Mouse (Mus musculus): ENCODE measurements around the gene Zfp62. TPM values are rescaled to one million over a fixed set of nuclear protein-coding genes. Genes with fewer than 3 reads are reported as not detected.
A peak's percentile ranks its signal among the peaks of the same experiment; 100 is the strongest.

Gene Zfp62
- polyA plus RNA-seq, 1 experiment from 2014 or later: 11.7 TPM

GRCm38 (mm10) chr11:49232781-49233180, 29.7 kb downstream of the Zfp62 start:
- Histone ChIP-seq H3K27me3 (ENCODE audit: control insufficient read depth, insufficient read depth, low read depth, low read length) (no peaks in the 10 kb centered on the region), H3K9ac (ENCODE audit: low read depth, low read length) (no peak overlapping the region), H3K9me3 (replicated peaks; ENCODE audit: control insufficient read depth, low read length) (no peaks in the 10 kb centered on the region), H3K4me1 (ENCODE audit: control insufficient read depth, low read depth, low read length) (no peaks in the 10 kb centered on the region; the same call in none of the 2 replicates), H3K36me3 (ENCODE audit: control insufficient read depth, insufficient read depth) (no peaks in the 10 kb centered on the region), H3K4me3 (ENCODE audit: low read depth, low read length) (no peak overlapping the region), H3K4me2 (ENCODE audit: low read depth, low read length) (no peak overlapping the region), H3K27ac (ENCODE audit: low read length) (no peak overlapping the region)
- 72% methylated on average over 3 of the region's 3 CpGs for WGBS (ENCODE audit: insufficient replicate concordance)
- ATAC-seq (ENCODE audit: low read depth): no peak

- H3K27ac ChIP-seq (ENCODE audit: low read length): no peak overlapping the region
- H3K4me1 ChIP-seq (ENCODE audit: control insufficient read depth, low read depth, low read length): peaks cover 2% of the 10 kb centered on the region
- H3K4me3 ChIP-seq (ENCODE audit: low read depth, low read length): no peak overlapping the region
- no peaks in the 10 kb centered on the region for H3K36me3 ChIP-seq (ENCODE audit: control insufficient read depth, insufficient read depth)
- no peaks in the 10 kb centered on the region for H3K27me3 ChIP-seq (ENCODE audit: control insufficient read depth, insufficient read depth, low read depth, low read length)
- no peaks in the 10 kb centered on the region for H3K9me3 ChIP-seq (replicated peaks; ENCODE audit: control insufficient read depth, low read length)
- H3K4me2 ChIP-seq (ENCODE audit: low read depth, low read length): no peak overlapping the region
- no peak overlapping the region for H3K9ac ChIP-seq (ENCODE audit: low read depth, low read length)
- 49% methylated on average over 3 of the region's 3 CpGs for WGBS (ENCODE audit: insufficient replicate concordance)
- no peak for ATAC-seq (ENCODE audit: low read depth)
Measured at GRCm38 (mm10) chr11:49235459-49236207, 32.5 kb downstream of the Zfp62 start.

- no peaks in the 10 kb centered on the region for H3K9me3 ChIP-seq (replicated peaks; ENCODE audit: control insufficient read depth, low read length)
- peaks cover 2% of the 10 kb centered on the region for H3K4me1 ChIP-seq (ENCODE audit: control insufficient read depth, low read depth, low read length)
- H3K36me3 ChIP-seq (ENCODE audit: control insufficient read depth, insufficient read depth): no peaks in the 10 kb centered on the region
- no peak overlapping the region for H3K4me2 ChIP-seq (ENCODE audit: low read depth, low read length)
- no peak overlapping the region for H3K27ac ChIP-seq (ENCODE audit: low read length)
- no peak overlapping the region for H3K4me3 ChIP-seq (ENCODE audit: low read depth, low read length)
- no peaks in the 10 kb centered on the region for H3K27me3 ChIP-seq (ENCODE audit: control insufficient read depth, insufficient read depth, low read depth, low read length)
- WGBS (ENCODE audit: insufficient replicate concordance): 55% methylated on average over 1 of the region's 1 CpGs
- H3K9ac ChIP-seq (ENCODE audit: low read depth, low read length): no peak overlapping the region
- no peak for ATAC-seq (ENCODE audit: low read depth)
Measured at GRCm38 (mm10) chr11:49236891-49237290, 33.8 kb downstream of the Zfp62 start.

GRCm38 (mm10) chr11:49237532-49237931, 34.4 kb downstream of the Zfp62 start:
- Histone ChIP-seq H3K4me3 (ENCODE audit: low read depth, low read length) (no peak overlapping the region), H3K36me3 (ENCODE audit: control insufficient read depth, insufficient read depth) (no peaks in the 10 kb centered on the region), H3K27ac (ENCODE audit: low read length) (no peak overlapping the region; the same call in 1 of the 2 replicates), H3K4me1 (ENCODE audit: control insufficient read depth, low read depth, low read length) (peaks cover 2% of the 10 kb centered on the region), H3K9ac (ENCODE audit: low read depth, low read length) (no peak overlapping the region), H3K9me3 (replicated peaks; ENCODE audit: control insufficient read depth, low read length) (no peaks in the 10 kb centered on the region), H3K4me2 (ENCODE audit: low read depth, low read length) (no peak overlapping the region), H3K27me3 (ENCODE audit: control insufficient read depth, insufficient read depth, low read depth, low read length) (no peaks in the 10 kb centered on the region)
- no peak for ATAC-seq (ENCODE audit: low read depth)
- WGBS (ENCODE audit: insufficient replicate concordance): 32% methylated on average over 2 of the region's 2 CpGs

- no peak overlapping the region for H3K27ac ChIP-seq (ENCODE audit: low read length)
- H3K36me3 ChIP-seq (ENCODE audit: control insufficient read depth, insufficient read depth): no peaks in the 10 kb centered on the region
- no peaks in the 10 kb centered on the region for H3K9me3 ChIP-seq (replicated peaks; ENCODE audit: control insufficient read depth, low read length)
- H3K9ac ChIP-seq (ENCODE audit: low read depth, low read length): no peak overlapping the region
- no peak for ATAC-seq (ENCODE audit: low read depth)
- H3K27me3 ChIP-seq (ENCODE audit: control insufficient read depth, insufficient read depth, low read depth, low read length): no peaks in the 10 kb centered on the region
- peaks cover 21% of the 10 kb centered on the region for H3K4me1 ChIP-seq (ENCODE audit: control insufficient read depth, low read depth, low read length)
- H3K4me3 ChIP-seq (ENCODE audit: low read depth, low read length): no peak overlapping the region
- 36% methylated on average over 1 of the region's 1 CpGs for WGBS (ENCODE audit: insufficient replicate concordance)
- H3K4me2 ChIP-seq (ENCODE audit: low read depth, low read length): no peak overlapping the region
Measured at GRCm38 (mm10) chr11:49240310-49240709, 37.2 kb downstream of the Zfp62 start.

GRCm38 (mm10) chr11:49240874-49241273, 37.8 kb downstream of the Zfp62 start:
- H3K4me2 ChIP-seq (ENCODE audit: low read depth, low read length): no peak overlapping the region
- no peak overlapping the region for H3K9ac ChIP-seq (ENCODE audit: low read depth, low read length)
- no peak overlapping the region for H3K4me3 ChIP-seq (ENCODE audit: low read depth, low read length)
- no peaks in the 10 kb centered on the region for H3K36me3 ChIP-seq (ENCODE audit: control insufficient read depth, insufficient read depth)
- ATAC-seq (ENCODE audit: low read depth): no peak
- peaks cover 26% of the 10 kb centered on the region for H3K4me1 ChIP-seq (ENCODE audit: control insufficient read depth, low read depth, low read length)
- no peaks in the 10 kb centered on the region for H3K27me3 ChIP-seq (ENCODE audit: control insufficient read depth, insufficient read depth, low read depth, low read length)
- H3K9me3 ChIP-seq (replicated peaks; ENCODE audit: control insufficient read depth, low read length): no peaks in the 10 kb centered on the region
- H3K27ac ChIP-seq (ENCODE audit: low read length): no peak overlapping the region
- 45% methylated on average over 4 of the region's 4 CpGs for WGBS (ENCODE audit: insufficient replicate concordance)

GRCm38 (mm10) chr11:49241471-49241870, 38.4 kb downstream of the Zfp62 start:
- Histone ChIP-seq H3K4me2 (ENCODE audit: low read depth, low read length) (no peak overlapping the region), H3K27me3 (ENCODE audit: control insufficient read depth, insufficient read depth, low read depth, low read length) (no peaks in the 10 kb centered on the region), H3K4me1 (ENCODE audit: control insufficient read depth, low read depth, low read length) (peaks cover 31% of the 10 kb centered on the region), H3K9ac (ENCODE audit: low read depth, low read length) (no peak overlapping the region), H3K36me3 (ENCODE audit: control insufficient read depth, insufficient read depth) (no peaks in the 10 kb centered on the region), H3K27ac (ENCODE audit: low read length) (no peak overlapping the region), H3K9me3 (replicated peaks; ENCODE audit: control insufficient read depth, low read length) (no peaks in the 10 kb centered on the region), H3K4me3 (ENCODE audit: low read depth, low read length) (no peak overlapping the region)
- WGBS (ENCODE audit: insufficient replicate concordance): 20% methylated on average over 1 of the region's 1 CpGs
- no peak for ATAC-seq (ENCODE audit: low read depth)

- peak overlapping the region; percentile 74 for H3K4me3 ChIP-seq (ENCODE audit: low read depth, low read length)
- H3K9ac ChIP-seq (ENCODE audit: low read depth, low read length): peak overlapping the region; percentile 75
- ATAC-seq (ENCODE audit: low read depth): no peak
- H3K4me2 ChIP-seq (ENCODE audit: low read depth, low read length): peak overlapping the region; percentile 98
- H3K4me1 ChIP-seq (ENCODE audit: control insufficient read depth, low read depth, low read length): peaks cover 46% of the 10 kb centered on the region
- no peaks in the 10 kb centered on the region for H3K27me3 ChIP-seq (ENCODE audit: control insufficient read depth, insufficient read depth, low read depth, low read length)
- WGBS (ENCODE audit: insufficient replicate concordance): 20% methylated on average over 11 of the region's 11 CpGs
- H3K36me3 ChIP-seq (ENCODE audit: control insufficient read depth, insufficient read depth): no peaks in the 10 kb centered on the region
- no peaks in the 10 kb centered on the region for H3K9me3 ChIP-seq (replicated peaks; ENCODE audit: control insufficient read depth, low read length)
- peak overlapping the region; percentile 95 for H3K27ac ChIP-seq (ENCODE audit: low read length)
Measured at GRCm38 (mm10) chr11:49242944-49243626, 40.0 kb downstream of the Zfp62 start.

All from liver, embryonic 16.5 days (tissue).